Mouse (Mus musculus): ENCODE measurements around the gene Rhof.

Rhof gene

GRCm38 (mm10) chr5:123132308-123133071, at the start of gene Rhof:
Gene Rhof, minus strand, starts transcription at chr5:123132692.
- DNase-seq (ENCODE audit: low spot score in 2 of 2) = peak; percentile 92 to 95

GRCm38 (mm10) chr5:123181536-123181935, 49.0 kb upstream of the Rhof start:
- no peak for DNase-seq (ENCODE audit: low spot score in 2 of 2)

- no peak for DNase-seq (ENCODE audit: low spot score in 2 of 2)
Measured at GRCm38 (mm10) chr5:123180390-123180789, 47.9 kb upstream of the Rhof start.

GRCm38 (mm10) chr5:123178792-123179191, 46.3 kb upstream of the Rhof start:
- DNase-seq (ENCODE audit: low spot score in 2 of 2) = no peak

GRCm38 (mm10) chr5:123171646-123172350, 39.3 kb upstream of the Rhof start:
- DNase-seq (ENCODE audit: low spot score in 2 of 2) = peak; percentile 78 to 82

- no peak for DNase-seq (ENCODE audit: low spot score in 2 of 2)
Measured at GRCm38 (mm10) chr5:123170365-123170764, 37.9 kb upstream of the Rhof start.

GRCm38 (mm10) chr5:123169284-123169683, 36.8 kb upstream of the Rhof start, which contains the start of gene Psmd9:
Gene Psmd9, plus strand, starts transcription at chr5:123169413.
- DNase-seq (ENCODE audit: low spot score in 2 of 2) = no peak

- DNase-seq (ENCODE audit: low spot score in 2 of 2) = no peak
Measured at GRCm38 (mm10) chr5:123167591-123167990, 35.1 kb upstream of the Rhof start.

GRCm38 (mm10) chr5:123166437-123166836, 33.9 kb upstream of the Rhof start:
- no peak for DNase-seq (ENCODE audit: low spot score in 2 of 2)

- no peak for DNase-seq (ENCODE audit: low spot score in 2 of 2)
Measured at GRCm38 (mm10) chr5:123162942-123163341, 30.4 kb upstream of the Rhof start.

GRCm38 (mm10) chr5:123160341-123160740, 27.8 kb upstream of the Rhof start:
- no peak for DNase-seq (ENCODE audit: low spot score in 2 of 2)

- DNase-seq (ENCODE audit: low spot score in 2 of 2) = no peak
Measured at GRCm38 (mm10) chr5:123159866-123160265, 27.4 kb upstream of the Rhof start.

- DNase-seq (ENCODE audit: low spot score in 2 of 2) = no peak
Measured at GRCm38 (mm10) chr5:123159446-123159845, 27.0 kb upstream of the Rhof start.

- DNase-seq (ENCODE audit: low spot score in 2 of 2) = no peak
Measured at GRCm38 (mm10) chr5:123157972-123158371, 25.5 kb upstream of the Rhof start.

- no peak for DNase-seq (ENCODE audit: low spot score in 2 of 2)
Measured at GRCm38 (mm10) chr5:123156763-123157162, 24.3 kb upstream of the Rhof start.

- peak; percentile 74 to 77 for DNase-seq (ENCODE audit: low spot score in 2 of 2)
Measured at GRCm38 (mm10) chr5:123155425-123155824, 22.9 kb upstream of the Rhof start.

- no peak for DNase-seq (ENCODE audit: low spot score in 2 of 2)
Measured at GRCm38 (mm10) chr5:123152901-123153300, 20.4 kb upstream of the Rhof start.

- DNase-seq (ENCODE audit: low spot score in 2 of 2) = no peak
Measured at GRCm38 (mm10) chr5:123151707-123152362, 19.3 kb upstream of the Rhof start.

- peak; percentile 63 to 65 for DNase-seq (ENCODE audit: low spot score in 2 of 2)
Measured at GRCm38 (mm10) chr5:123151077-123151476, 18.6 kb upstream of the Rhof start.

GRCm38 (mm10) chr5:123150641-123151040, 18.1 kb upstream of the Rhof start:
- DNase-seq (ENCODE audit: low spot score in 2 of 2) = no peak

GRCm38 (mm10) chr5:123149451-123150400, 17.2 kb upstream of the Rhof start:
- DNase-seq (ENCODE audit: low spot score in 2 of 2) = peak; percentile 92 to 94

All from right cerebral cortex, postnatal 10 days (tissue).